Mouse (Mus musculus): ENCODE data around the gene Poll.

Gene Poll

DNA sequence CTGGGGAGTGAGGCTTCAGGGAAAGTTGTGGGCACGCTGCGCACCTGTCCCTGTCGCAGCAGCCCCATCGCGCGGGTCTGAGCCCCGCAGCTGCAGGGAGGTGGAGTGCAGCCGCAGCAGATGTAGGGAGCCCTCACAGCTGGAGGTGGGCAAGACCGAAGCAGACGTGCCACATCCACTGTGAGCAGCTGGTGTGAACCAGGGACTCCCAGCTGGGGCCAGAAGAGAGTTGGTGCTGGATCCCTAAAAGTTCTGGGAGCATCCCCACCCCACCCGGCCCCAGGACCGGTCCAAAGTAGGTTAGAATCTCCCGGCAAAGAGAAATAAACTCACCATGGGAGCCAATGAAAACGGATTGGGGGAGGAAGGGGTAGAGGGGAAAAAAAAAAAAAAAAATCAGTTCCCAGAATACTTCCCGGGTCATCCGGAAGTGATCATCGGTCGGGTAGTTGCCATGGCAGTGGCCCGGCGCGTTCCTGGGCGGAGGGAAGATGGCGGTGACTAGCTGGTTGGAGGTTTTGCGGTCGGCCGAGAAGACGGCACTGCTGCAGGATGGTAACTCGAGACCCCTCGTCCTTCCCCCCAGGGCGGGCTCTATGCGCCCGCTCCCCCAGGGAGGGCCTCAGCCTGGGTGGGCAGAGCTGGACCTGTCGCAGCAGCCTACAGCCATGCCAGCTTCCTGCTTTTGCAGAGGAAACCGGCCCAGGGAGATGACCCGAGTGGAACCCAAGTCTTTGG lies at the start of gene Poll, which contains the start of gene Gm17018:
Gene Poll, minus strand, starts transcription at position 379 of the 738 bp plus-strand sequence.
Gene Gm17018, plus strand, starts transcription at position 463 of the 738 bp plus-strand sequence.
- Histone ChIP-seq H3K27me3 (ENCODE audit: control insufficient read depth, insufficient read depth, low read length, poor library complexity, severe bottlenecking) (no peaks in the 10 kb centered on the region), H3K36me3 (ENCODE audit: control insufficient read depth, insufficient read depth, low read length, poor library complexity, severe bottlenecking) (no peaks in the 10 kb centered on the region; the same call in 1 of the 2 replicates)
- peak; percentile 82 for DNase-seq (ENCODE audit: low read depth, low spot score)

DNA sequence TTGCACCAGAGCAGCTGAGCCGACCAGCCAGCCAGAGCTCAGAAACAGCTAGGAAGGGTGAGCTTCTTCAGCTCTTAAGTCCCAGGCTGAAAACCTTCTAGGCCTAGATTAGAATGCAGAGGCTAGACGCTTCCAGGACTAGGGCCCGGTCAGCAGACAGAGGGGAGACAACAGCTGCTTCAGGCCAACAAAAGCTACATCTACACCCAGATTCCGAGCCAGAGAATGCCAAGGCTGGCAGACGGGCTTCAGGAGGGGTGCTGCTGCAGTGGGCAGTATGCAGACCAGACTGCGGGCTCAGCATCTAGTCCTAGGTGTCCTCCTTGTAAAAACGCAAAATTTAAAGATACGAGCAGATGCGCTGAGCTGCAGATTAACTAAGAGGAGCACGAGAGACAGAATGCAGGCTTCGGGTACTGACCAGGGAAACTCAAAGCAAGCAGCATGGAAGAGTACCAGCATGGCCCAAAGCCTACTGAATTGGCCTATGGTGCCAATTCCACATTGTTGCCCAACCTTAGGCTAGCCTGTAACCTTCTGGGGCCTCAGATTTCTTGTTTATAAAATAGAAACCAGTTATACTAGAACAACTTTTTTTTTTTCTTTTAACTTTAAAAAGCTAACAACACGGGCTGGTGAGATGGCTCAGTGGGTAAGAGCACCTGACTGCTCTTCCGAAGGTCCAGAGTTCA lies 48.5 kb upstream of the Poll start:
- Histone ChIP-seq H3K36me3 (ENCODE audit: control insufficient read depth, insufficient read depth, low read length, poor library complexity, severe bottlenecking) (no peaks in the 10 kb centered on the region), H3K27me3 (ENCODE audit: control insufficient read depth, insufficient read depth, low read length, poor library complexity, severe bottlenecking) (no peaks in the 10 kb centered on the region)
- no peak for DNase-seq (ENCODE audit: low read depth, low spot score)

DNA sequence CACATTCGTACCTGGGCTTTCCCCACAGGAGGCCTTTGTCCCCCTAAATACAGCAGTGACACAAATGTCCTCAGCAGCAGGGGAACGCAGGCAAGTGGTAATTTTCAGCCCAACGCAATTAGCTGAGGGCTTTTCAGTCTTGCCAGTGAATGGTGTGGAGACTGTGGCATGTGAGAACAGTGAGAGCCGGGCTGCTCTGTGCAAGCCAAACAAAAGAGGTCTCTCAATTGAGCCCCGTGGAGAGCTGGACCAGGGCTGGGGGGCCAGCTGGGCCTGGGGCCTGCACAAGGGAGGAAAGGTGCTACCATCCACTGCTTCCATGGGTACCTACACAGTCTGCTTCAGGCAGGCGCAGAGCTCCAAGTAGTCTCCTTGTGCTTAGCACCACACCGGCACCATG lies 47.1 kb upstream of the Poll start:
- H3K36me3 ChIP-seq (ENCODE audit: control insufficient read depth, insufficient read depth, low read length, poor library complexity, severe bottlenecking) = no peaks in the 10 kb centered on the region
- no peak for DNase-seq (ENCODE audit: low read depth, low spot score)
- H3K27me3 ChIP-seq (ENCODE audit: control insufficient read depth, insufficient read depth, low read length, poor library complexity, severe bottlenecking) = no peaks in the 10 kb centered on the region

DNA sequence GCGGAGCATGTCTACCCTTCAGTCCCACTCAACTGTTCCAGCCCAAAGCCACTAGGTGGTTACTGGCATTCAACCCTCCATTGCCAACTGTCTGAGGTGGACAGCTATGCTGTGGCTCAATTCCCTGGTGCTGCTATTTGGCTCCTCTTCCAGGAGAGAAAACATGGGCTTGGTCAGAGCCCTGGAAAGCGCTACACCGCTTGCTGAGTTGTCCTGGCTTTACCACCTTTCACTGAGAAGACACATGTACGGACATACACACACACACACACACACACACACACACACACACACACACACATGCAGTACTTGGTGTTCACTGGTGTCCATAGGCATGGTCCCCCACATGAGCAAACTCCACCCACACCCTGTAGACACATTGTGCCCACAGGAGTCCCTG lies 46.4 kb upstream of the Poll start:
- DNase-seq (ENCODE audit: low read depth, low spot score) = no peak
- H3K36me3 ChIP-seq (ENCODE audit: control insufficient read depth, insufficient read depth, low read length, poor library complexity, severe bottlenecking) = no peaks in the 10 kb centered on the region

DNA sequence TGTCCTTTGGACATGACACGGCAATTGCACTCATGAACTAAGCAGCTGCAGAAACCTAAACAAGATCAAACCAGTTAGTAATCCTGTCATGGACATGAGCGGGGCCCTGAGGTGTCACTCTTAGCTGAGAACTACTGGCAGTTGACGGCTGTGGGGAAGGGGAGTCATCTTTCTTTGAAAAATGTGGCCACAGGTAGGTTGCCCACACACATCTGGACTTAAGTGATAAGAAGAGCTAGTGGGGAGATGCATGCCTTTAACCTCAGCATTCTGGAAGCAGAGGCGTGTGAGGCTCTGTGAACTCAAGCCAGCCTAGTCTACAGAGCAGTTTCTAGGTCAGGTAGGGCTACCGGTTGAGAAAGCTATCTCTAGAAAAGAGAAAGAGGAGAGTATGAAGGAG lies 42.3 kb upstream of the Poll start:
- Histone ChIP-seq H3K36me3 (ENCODE audit: control insufficient read depth, insufficient read depth, low read length, poor library complexity, severe bottlenecking) (no peaks in the 10 kb centered on the region), H3K27me3 (ENCODE audit: control insufficient read depth, insufficient read depth, low read length, poor library complexity, severe bottlenecking) (no peaks in the 10 kb centered on the region)
- DNase-seq (ENCODE audit: low read depth, low spot score) = no peak

More for the DNA sequence above, 46.4 kb upstream of the Poll start:
- H3K27me3 ChIP-seq (ENCODE audit: control insufficient read depth, insufficient read depth, low read length, poor library complexity, severe bottlenecking) = no peaks in the 10 kb centered on the region

DNA sequence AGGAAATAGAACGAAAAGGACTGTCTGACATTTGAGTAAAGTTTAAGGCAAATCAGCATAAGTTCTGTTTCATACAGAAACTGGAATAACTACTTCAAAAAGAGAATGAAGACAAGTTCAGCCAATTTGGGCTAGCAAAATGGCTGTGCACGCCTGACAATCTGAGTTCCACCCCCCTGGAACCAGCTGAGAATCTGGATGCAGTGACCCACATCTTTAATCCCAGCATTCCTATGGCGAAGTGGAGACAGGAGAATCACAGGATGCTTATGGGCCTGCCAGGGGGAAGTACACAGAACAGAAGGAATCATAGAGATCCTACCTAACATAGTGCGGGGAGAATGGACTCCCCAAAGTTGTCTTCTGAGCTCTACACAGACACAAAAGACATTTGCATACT lies 36.8 kb upstream of the Poll start:
- DNase-seq (ENCODE audit: low read depth, low spot score) = no peak
- Histone ChIP-seq H3K36me3 (ENCODE audit: control insufficient read depth, insufficient read depth, low read length, poor library complexity, severe bottlenecking) (no peaks in the 10 kb centered on the region), H3K27me3 (ENCODE audit: control insufficient read depth, insufficient read depth, low read length, poor library complexity, severe bottlenecking) (no peaks in the 10 kb centered on the region)

DNA sequence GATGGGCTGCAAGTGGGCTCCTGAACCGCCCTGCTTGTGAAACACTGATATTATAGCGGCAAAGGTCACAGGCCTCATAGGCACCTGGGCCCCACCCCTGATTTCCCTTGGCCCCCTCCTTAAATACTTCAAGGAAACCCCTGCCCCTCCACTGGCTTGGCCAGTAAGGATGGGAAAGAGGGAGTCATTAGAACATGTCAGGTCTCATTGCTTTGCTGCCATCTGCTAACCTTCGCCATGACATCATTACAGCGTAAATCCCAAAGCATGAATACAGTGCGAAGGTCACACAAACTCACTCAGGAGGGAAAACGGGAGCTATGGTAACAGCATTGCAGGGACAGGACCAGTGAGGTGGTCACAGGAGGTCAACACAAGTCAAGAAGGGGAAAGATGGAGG lies 36.1 kb upstream of the Poll start:
- no peaks in the 10 kb centered on the region for H3K27me3 ChIP-seq (ENCODE audit: control insufficient read depth, insufficient read depth, low read length, poor library complexity, severe bottlenecking)
- no peak for DNase-seq (ENCODE audit: low read depth, low spot score)

DNA sequence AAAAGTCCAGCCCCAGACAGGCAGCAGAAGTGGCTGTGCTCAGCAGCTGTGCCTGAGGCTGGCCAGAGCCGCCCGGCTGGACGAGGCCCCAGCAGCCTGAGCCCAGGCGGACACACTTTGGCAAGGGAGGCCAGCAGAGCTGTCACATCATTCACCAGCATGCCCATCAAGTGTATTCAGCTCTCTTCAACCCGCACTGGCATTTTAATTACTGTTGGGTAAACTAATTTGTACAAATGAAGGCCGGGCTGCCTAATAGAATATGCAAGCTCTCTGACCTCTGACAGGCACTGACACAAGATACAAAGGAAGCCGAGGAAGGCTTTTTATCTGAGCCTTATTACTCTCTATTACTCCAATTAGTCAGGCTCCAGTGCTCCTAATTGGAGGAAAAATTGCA lies 35.7 kb upstream of the Poll start:
- Histone ChIP-seq H3K27me3 (ENCODE audit: control insufficient read depth, insufficient read depth, low read length, poor library complexity, severe bottlenecking) (no peaks in the 10 kb centered on the region), H3K36me3 (ENCODE audit: control insufficient read depth, insufficient read depth, low read length, poor library complexity, severe bottlenecking) (no peaks in the 10 kb centered on the region)
- no peak for DNase-seq (ENCODE audit: low read depth, low spot score)

More for the DNA sequence above, 36.1 kb upstream of the Poll start:
- H3K36me3 ChIP-seq (ENCODE audit: control insufficient read depth, insufficient read depth, low read length, poor library complexity, severe bottlenecking) = no peaks in the 10 kb centered on the region

DNA sequence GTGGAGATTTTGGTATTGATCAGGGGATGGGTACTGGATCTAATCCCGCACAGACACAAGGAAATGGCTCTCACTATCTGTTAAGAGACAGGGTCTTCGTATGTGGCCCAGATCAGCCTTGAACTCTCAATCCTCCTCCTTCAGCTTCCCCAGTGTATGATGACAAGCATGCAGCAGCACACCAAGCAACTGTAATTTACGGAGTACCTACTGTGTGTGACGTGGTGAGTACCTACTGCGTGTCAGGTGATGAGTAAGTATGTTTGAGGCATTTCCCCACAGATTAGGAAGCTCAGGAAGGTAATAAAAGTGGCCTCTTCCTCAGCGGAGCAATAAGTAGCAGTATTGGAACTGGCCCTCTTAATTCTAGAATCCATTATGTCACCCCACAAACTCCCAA lies 35.1 kb upstream of the Poll start:
- Histone ChIP-seq H3K36me3 (ENCODE audit: control insufficient read depth, insufficient read depth, low read length, poor library complexity, severe bottlenecking) (no peaks in the 10 kb centered on the region), H3K27me3 (ENCODE audit: control insufficient read depth, insufficient read depth, low read length, poor library complexity, severe bottlenecking) (no peaks in the 10 kb centered on the region)
- DNase-seq (ENCODE audit: low read depth, low spot score) = no peak

DNA sequence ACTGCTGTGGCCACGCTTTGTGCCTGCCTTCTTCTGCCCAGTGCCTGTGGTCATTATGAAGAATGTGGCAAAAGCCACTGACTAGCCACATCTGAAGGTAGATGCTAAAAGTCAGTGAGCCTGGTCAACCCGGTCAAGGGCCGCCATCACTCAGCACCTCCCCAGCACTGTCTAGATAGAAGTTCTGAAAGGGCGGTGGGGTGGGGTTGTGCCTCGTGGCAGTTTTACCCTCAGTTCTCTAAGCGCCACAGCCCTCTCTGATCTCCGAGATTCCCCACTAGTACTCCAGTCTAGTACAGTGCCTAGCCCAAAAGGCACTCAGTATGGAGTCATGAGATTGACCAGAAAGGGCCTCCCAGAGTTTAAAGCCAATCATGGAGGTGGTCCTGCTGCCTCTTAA lies 33.7 kb upstream of the Poll start:
- Histone ChIP-seq H3K27me3 (ENCODE audit: control insufficient read depth, insufficient read depth, low read length, poor library complexity, severe bottlenecking) (no peaks in the 10 kb centered on the region), H3K36me3 (ENCODE audit: control insufficient read depth, insufficient read depth, low read length, poor library complexity, severe bottlenecking) (no peaks in the 10 kb centered on the region)
- DNase-seq (ENCODE audit: low read depth, low spot score) = no peak

DNA sequence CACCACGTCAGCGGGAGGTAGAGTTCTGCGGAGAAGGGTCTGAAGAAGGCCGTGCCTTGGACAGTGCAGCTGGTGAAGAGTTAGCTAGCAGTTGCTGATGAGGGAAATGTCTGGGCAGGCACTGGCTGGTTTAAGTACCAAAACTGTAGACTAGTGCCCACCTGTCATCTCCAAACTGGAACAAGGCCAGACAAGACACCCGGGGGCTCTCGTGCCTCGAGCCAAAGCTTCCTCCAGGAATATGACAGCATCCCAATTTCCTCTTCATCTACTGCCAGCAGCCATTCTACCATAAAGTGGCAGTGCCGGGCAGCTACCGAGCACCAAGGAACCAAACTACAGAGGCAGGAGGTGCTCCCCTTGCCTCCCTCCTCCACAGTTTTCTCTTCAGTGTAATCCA lies 32.6 kb upstream of the Poll start:
- no peak for DNase-seq (ENCODE audit: low read depth, low spot score)
- Histone ChIP-seq H3K36me3 (ENCODE audit: control insufficient read depth, insufficient read depth, low read length, poor library complexity, severe bottlenecking) (no peaks in the 10 kb centered on the region), H3K27me3 (ENCODE audit: control insufficient read depth, insufficient read depth, low read length, poor library complexity, severe bottlenecking) (no peaks in the 10 kb centered on the region)

DNA sequence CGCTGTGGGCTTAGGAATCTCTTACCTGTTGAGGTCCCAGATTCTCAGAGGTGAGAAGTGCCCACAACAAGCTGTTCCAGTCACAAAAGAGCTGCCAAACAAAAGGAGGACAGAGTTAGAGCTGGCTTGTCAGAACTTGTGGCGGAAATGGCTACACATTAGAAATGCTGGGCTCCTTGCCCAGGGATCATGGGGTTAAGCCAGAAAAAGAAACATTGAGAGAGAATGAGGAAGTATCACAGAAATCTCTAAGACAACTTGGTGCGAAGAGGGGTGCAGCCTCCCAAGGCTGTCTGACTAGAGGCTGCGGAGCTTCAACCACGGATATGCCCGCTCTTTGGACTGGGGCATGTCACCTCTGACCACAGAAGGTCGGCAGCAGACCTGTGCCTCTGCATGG lies 31.4 kb upstream of the Poll start:
- Histone ChIP-seq H3K27me3 (ENCODE audit: control insufficient read depth, insufficient read depth, low read length, poor library complexity, severe bottlenecking) (no peaks in the 10 kb centered on the region), H3K36me3 (ENCODE audit: control insufficient read depth, insufficient read depth, low read length, poor library complexity, severe bottlenecking) (no peaks in the 10 kb centered on the region)
- DNase-seq (ENCODE audit: low read depth, low spot score) = no peak

DNA sequence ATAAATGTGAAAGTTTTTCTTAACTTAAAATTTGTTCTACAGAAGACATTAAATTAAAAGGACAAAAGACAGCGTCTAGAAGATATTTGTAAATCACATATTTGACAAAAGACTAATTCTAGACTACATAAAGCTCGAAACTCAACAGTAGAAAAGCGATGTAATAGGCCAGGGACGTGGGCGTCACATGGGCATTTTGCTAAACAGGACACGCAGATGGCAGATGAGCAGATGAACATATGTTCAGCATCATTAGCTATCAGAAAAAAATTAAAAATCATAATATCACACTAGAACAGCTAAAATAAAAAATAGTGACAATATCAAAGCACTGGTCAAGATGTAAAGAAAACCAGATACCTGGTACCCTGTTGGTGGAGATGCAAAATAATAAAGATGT lies 29.4 kb upstream of the Poll start:
- no peaks in the 10 kb centered on the region for H3K27me3 ChIP-seq (ENCODE audit: control insufficient read depth, insufficient read depth, low read length, poor library complexity, severe bottlenecking)
- H3K36me3 ChIP-seq (ENCODE audit: control insufficient read depth, insufficient read depth, low read length, poor library complexity, severe bottlenecking) = no peaks in the 10 kb centered on the region
- no peak for DNase-seq (ENCODE audit: low read depth, low spot score)

DNA sequence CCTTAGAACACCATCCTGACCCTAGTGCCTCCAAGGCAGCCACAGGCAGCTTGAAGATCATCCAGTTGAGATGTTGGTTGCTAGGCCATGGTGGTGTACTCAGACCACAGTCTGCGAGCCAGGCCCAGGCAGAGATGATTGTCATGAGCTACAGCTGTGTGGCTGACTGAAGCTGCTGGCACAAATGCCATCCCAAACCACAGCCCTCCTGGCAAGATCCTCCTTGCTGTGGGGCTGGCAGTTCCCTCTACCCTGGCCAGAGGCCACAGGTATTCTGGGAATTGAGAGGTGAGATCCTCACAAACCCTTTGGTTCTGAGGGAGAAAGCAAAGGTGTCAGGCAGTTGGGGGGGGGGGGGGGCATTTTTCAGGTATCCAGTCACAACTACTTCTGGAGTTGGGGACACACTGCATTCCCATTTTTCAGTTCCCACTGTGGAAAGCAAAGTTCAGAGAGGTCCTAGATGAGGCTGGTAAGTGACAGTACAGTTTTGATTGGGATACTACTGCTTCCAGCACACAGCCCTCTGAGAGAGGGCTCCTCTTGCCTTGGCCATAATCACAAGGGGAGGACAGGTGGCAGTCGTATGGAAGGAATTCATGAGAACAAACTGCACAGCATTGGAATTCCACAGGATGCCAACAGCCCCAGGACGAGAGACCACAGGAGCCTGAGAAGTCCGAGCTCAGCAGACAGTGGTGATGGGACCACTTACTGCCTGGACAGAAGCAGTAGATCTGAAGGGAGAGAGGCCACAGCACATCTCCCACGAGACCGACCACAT lies 27.4 kb upstream of the Poll start:
- DNase-seq (ENCODE audit: low read depth, low spot score) = no peak
- Histone ChIP-seq H3K36me3 (ENCODE audit: control insufficient read depth, insufficient read depth, low read length, poor library complexity, severe bottlenecking) (no peaks in the 10 kb centered on the region; the same call in 1 of the 2 replicates), H3K27me3 (ENCODE audit: control insufficient read depth, insufficient read depth, low read length, poor library complexity, severe bottlenecking) (no peaks in the 10 kb centered on the region)

DNA sequence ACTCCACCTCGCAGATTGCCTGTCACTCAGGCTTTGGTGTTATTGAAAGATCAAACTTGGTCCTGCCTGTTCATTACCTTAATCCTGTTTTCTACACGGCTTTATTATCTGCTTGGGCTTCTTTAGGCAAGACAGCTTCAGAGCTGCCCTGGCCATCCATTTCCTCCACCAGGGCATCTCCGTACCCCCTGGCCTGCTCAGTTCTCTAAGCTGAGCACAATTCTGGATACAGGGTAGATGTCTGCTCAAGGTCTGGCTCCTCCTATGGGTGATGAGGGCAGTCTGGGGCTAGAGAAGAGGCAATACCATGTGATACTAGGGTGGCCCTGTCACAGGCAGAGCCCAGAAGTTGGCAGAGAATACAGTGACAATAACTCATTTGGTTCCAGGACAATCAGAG lies 26.5 kb upstream of the Poll start:
- H3K27me3 ChIP-seq (ENCODE audit: control insufficient read depth, insufficient read depth, low read length, poor library complexity, severe bottlenecking) = no peaks in the 10 kb centered on the region
- no peak for DNase-seq (ENCODE audit: low read depth, low spot score)
- H3K36me3 ChIP-seq (ENCODE audit: control insufficient read depth, insufficient read depth, low read length, poor library complexity, severe bottlenecking) = no peaks in the 10 kb centered on the region; the same call in 1 of the 2 replicates
